Mouse (Mus musculus) heart, embryonic 11.5 days (tissue): ENCODE data around the gene Lekr1. TPM values are rescaled to one million over a fixed set of nuclear protein-coding genes. Genes with fewer than 3 reads are reported as not detected.

ENCODE experiments used
- ATAC-seq: fragments of 200-750 bp; cut with Nextera tagmentation; replicated peaks from 2 replicates; pipeline ENCODE4 v1.8.0; 2017; ENCODE audit warnings: moderate library complexity; ENCODE audit not compliant: insufficient number of reproducible peaks, low FRiP score, low TSS enrichment
- H3K27ac ChIP-seq: fragments of 300-500 bp; sonication (generic); 2 replicates; pipeline ENCODE4 v1.5.1; 2014; ENCODE audit warnings: mild to moderate bottlenecking, low read depth, low read length
- H3K27me3 ChIP-seq: fragments of 300-500 bp; sonication (generic); 2 replicates; pipeline ENCODE4 v1.6.1; 2014; ENCODE audit warnings: mild to moderate bottlenecking, low read length, mixed read lengths; ENCODE audit not compliant: control insufficient read depth, insufficient read depth
- H3K36me3 ChIP-seq: fragments of 300-500 bp; sonication (generic); 2 replicates; pipeline ENCODE4 v1.6.1; 2014; ENCODE audit warnings: mild to moderate bottlenecking, low read length, moderate library complexity, mixed read lengths; ENCODE audit not compliant: control insufficient read depth, insufficient read depth
- H3K4me1 ChIP-seq: fragments of 300-500 bp; sonication (generic); 2 replicates; pipeline ENCODE4 v1.6.1; 2014; ENCODE audit warnings: low read length; ENCODE audit not compliant: control insufficient read depth, insufficient read depth
- H3K4me2 ChIP-seq: fragments of 300-500 bp; sonication (generic); 2 replicates; pipeline ENCODE4 v1.6.1; 2014; ENCODE audit warnings: mild to moderate bottlenecking, moderate library complexity
- H3K4me3 ChIP-seq: fragments of 300-500 bp; sonication (generic); 2 replicates; pipeline ENCODE4 v1.5.1; 2014; ENCODE audit warnings: low read depth, low read length
- H3K9ac ChIP-seq: fragments of 300-500 bp; sonication (generic); 2 replicates; pipeline ENCODE4 v1.6.1; 2014; ENCODE audit warnings: mild to moderate bottlenecking, low read depth, low read length, moderate library complexity
- H3K9me3 ChIP-seq: fragments of 300-500 bp; sonication (generic); replicated peaks from 2 replicates; pipeline ENCODE4 v1.6.1; 2016; ENCODE audit warnings: low read length; ENCODE audit not compliant: control insufficient read depth
- WGBS: fragments of 180-500 bp; shearing (Covaris S2); extraction: QIAGEN DNeasy Blood & Tissue Kit; methylation state at CpG from one replicate; pipeline ENCODE4 v1.1.7; 2014; ENCODE audit not compliant: insufficient replicate concordance; 5-methylcytosine and 5-hydroxymethylcytosine counted together
- microRNA-seq: library from miRNA; unstranded; fragments of <30 nt; microRNA quantifications from one replicate; pipeline ENCODE4, GENCODE M21; 2016; ENCODE audit warnings: borderline number of aligned reads
- polyA plus RNA-seq: library from polyadenylated mRNA; unstranded; fragments of >200 nt; fragmentation: Nextera tagmentation; extraction: Ambion mirVana; gene quantifications from 2 replicates; pipeline ENCODE4 v1.2.1, GENCODE M21; 2014

The Lekr1 gene
- polyA plus RNA-seq, 1 experiment from 2014 or later, result 5.4 TPM

DNA sequence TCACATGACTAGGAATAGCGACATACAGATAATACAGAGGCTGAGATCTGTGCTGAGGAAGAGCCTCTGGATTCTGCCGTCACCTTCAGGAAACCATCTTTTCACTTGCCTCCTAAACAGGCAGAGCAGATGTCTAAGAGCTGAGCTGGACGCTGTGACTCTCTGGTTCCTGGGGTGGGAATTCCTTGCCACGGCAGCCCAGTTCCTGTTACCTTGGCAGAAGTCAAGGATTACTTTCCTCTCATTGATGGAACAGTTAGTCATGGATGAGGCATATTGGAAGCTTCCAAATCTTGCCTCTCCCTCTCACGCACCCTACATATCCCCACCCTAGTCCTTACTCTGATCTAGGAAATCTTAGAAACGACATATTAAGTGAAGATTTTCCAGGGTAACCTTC is 203.7 kb downstream of the Lekr1 start:
- Histone ChIP-seq H3K36me3 (no peaks in the 10 kb centered on the region), H3K4me2 (no peak overlapping the region), H3K27ac (no peak overlapping the region), H3K27me3 (no peaks in the 10 kb centered on the region), H3K4me3 (no peak overlapping the region), H3K9ac (no peak overlapping the region), H3K4me1 (peaks cover 21% of the 10 kb centered on the region), H3K9me3 (no peaks in the 10 kb centered on the region)
- 61% methylated on average over 6 of the region's 6 CpGs for WGBS
- ATAC-seq, result no peak

DNA sequence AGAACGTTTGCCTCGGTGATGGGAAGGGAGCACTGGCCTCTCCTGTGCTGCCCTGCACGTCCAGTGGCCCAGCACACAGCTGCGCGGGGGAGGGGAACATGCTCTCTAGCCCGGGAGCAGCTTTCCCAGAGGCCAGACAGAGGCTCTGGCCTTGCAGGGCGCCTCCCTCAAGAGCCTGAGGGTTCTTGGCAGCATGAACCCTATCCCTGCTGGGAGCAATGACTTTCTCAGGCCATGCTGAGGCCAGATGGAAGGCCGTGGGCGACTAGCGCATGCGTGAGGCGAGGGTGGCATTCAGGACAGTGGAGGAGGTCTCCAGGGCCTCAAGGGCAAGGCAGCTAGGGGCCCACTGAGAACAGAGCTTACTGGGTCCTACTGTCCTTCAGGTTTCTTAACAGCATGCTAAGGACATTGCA is 205.2 kb downstream of the Lekr1 start:
- Histone ChIP-seq H3K4me2 (peak overlapping the region; percentile 49), H3K27me3 (no peaks in the 10 kb centered on the region), H3K9ac (peak overlapping the region; percentile 64), H3K9me3 (no peaks in the 10 kb centered on the region), H3K36me3 (no peaks in the 10 kb centered on the region), H3K4me1 (peaks cover 21% of the 10 kb centered on the region), H3K27ac (peak overlapping the region; percentile 92), H3K4me3 (no peak overlapping the region)
- ATAC-seq, result peak; percentile 79
- WGBS, result 4% methylated on average over 12 of the region's 12 CpGs

- no peaks in the 10 kb centered on the region for H3K9me3 ChIP-seq
- ATAC-seq, result no peak
- no peak overlapping the region for H3K4me3 ChIP-seq
- no peaks in the 10 kb centered on the region for H3K27me3 ChIP-seq
- 26% methylated on average over 10 of the region's 10 CpGs for WGBS
- no peaks in the 10 kb centered on the region for H3K36me3 ChIP-seq
- H3K4me1 ChIP-seq, result peaks cover 21% of the 10 kb centered on the region
- peak overlapping the region; percentile 64 for H3K9ac ChIP-seq
- peak overlapping the region; percentile 92 for H3K27ac ChIP-seq
- no peak overlapping the region for H3K4me2 ChIP-seq
Measured at GRCm38 (mm10) chr3:65871609-65872272, 205.7 kb downstream of the Lekr1 start.

DNA sequence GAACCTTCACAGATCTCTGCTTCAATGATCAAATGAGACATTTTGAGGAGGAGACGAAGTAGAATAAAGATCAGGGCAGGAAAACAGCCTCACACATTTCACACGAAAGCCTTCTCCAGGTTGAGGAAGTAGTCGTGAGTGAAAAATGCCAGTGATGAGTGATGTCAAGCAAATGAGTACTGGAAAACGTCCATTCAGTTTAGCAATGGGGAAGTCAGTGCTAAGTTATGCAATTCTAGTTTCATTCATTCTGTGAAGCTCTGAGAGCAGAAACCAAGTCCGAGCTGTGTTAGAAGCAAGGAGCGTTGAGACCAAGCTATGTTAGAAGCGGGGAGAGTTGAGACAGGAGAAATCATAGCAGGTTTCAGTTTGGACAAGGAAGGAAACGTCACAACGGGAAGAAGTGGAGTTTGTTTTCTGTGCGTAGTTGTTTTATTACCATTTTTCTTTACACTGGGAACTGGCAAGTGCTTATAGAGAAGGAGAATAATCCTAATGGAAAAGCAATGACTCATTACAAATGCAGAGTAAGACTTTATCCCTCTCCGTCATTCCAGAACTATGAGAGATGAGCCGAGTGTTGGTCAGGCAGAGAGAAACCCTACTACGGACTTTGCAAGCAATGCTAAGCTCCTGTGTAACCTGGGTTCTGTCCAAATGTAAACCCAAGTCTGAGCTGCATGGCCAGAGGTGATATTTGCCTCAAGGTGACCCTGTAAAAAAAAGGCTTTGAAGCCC is 207.2 kb downstream of the Lekr1 start:
- Histone ChIP-seq H3K9ac (no peak overlapping the region), H3K27ac (no peak overlapping the region), H3K36me3 (no peaks in the 10 kb centered on the region), H3K4me1 (peaks cover 21% of the 10 kb centered on the region), H3K4me3 (no peak overlapping the region), H3K27me3 (no peaks in the 10 kb centered on the region), H3K9me3 (no peaks in the 10 kb centered on the region), H3K4me2 (no peak overlapping the region)
- WGBS, result 59% methylated on average over 13 of the region's 13 CpGs
- no peak for ATAC-seq

Small RNA genes within 50 kb of the gene (microRNA-seq; reads per million reads assigned to microRNA genes)
- gene Mir8120, result 0.68 reads per million, percentile 4 among the genes with 10 or more reads in this experiment

Other genes with a start within 250 kb of the Lekr1 start
- 33.5 and 33.9 TPM in 2 replicates for gene Tiparp, start 137.8 kb upstream of the Lekr1 start, polyA plus RNA-seq